Mouse (Mus musculus) T-helper 1 cell (primary cell): Measurements from ENCODE around the gene Cept1.

Source experiments
- in situ Hi-C: fragments of 300-600 bp; cut with MboI, MseI; formaldehyde crosslinking; loops from one replicate; pipeline ENCODE4 v1.15.1; 2025; ENCODE audit warnings: high pct_unique_total_duplicates

Cept1 gene

GRCm38 (mm10) chr3:106547171-106547923 lies at the start of gene Cept1, which contains the start of gene Dram2:
Cept1 (minus strand) TSS chr3:106547802.
Dram2 (plus strand) TSS chr3:106547798.
- in situ Hi-C loops = no loop called here

DNA sequence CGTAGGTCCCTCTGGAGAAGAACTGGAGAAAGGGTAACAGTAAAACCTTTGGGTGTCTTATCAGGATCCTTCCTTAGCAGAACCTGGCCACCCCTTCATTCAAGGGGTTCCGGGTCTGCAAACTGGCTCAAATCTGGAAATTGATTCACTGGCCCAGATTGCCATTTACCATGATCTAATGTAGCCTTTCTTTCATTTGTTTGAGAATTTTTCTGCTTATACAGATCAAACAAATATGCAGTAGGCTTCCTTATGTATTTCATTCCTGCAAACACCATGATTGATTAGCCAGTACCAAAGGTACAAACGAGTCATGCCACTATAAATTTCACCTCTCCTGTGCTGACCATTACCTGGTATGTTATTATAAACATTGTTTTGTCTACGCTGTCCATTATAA lies 46.0 kb upstream of the Cept1 start:
- in situ Hi-C loops = loop anchor here (10.0 kb wide), 1 partner anchor 1279 kb away; no protein-coding TSS in a partner anchor

DNA sequence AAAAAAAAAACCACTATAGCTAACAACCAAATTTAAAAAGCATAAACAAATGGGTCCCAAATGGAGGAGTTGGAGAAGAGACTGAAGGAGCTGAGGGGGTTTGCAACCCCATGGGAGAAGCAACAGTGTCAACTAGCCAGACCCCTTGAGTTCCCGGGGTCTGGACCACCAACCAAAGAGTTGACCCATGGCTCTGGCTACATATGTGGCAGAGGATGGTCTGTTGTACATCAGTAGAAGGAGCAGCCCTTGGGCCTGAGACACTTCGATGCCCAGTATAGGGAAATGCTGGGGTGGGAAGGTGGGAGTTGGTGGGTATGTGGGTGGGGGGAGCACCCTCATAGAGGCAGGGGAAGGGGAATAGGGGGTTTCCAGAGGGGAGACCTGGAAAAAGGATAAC lies 31.7 kb upstream of the Cept1 start:
- in situ Hi-C loops = no loop called here

- in situ Hi-C loops = no loop called here
These were observed 25.6 kb upstream of the Cept1 start for GRCm38 (mm10) chr3:106573191-106573590.

DNA sequence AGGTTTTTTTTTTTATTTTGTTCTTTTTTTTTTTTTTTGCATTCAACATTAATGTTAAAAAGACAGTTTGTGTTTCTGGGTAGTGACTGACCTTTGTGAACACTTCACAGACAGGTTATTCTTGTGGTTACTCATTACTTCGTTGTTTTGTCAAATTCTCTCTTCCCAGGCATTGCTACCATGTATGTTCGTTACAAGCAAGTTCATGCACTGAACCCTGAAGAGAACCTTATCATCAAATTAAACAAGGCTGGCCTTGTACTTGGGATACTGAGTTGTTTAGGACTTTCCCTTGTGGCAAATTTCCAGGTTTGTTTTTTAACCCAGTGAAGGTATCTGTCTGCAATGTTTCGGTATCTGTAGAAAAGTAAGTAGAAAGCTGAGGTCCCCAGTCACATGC lies 18.3 kb upstream of the Cept1 start:
- in situ Hi-C loops = no loop called here

DNA sequence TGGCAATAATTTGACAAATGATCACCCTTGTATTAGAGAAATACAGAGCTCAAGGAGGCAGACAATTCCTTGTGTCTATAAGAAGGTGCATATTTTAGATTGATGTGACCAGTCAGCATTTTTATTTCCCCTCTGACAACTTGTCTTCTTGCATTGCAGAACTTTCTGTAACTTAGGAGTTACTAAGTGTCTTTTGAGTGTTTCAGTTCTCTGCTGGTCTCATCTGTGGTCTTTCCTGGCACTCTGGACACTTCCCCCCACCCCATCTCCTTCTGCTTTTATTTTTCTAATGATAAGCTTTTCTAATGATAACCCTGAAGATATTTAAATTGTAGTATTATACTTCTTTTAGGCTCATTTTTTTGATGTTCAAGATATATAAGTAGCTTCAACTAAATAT lies 10.7 kb upstream of the Cept1 start:
- in situ Hi-C loops = loop anchor here (10.0 kb wide), 1 partner anchor 327 kb away; no protein-coding TSS in a partner anchor

GRCm38 (mm10) chr3:106555743-106556250 lies 8.2 kb upstream of the Cept1 start:
- in situ Hi-C loops = loop anchor here (10.0 kb wide), 1 partner anchor 329 kb away; no protein-coding TSS in a partner anchor

- in situ Hi-C loops = loop anchor here (10.0 kb wide), 1 partner anchor 331 kb away; no protein-coding TSS in a partner anchor
These were observed 5.8 kb upstream of the Cept1 start for GRCm38 (mm10) chr3:106553411-106553810.

DNA sequence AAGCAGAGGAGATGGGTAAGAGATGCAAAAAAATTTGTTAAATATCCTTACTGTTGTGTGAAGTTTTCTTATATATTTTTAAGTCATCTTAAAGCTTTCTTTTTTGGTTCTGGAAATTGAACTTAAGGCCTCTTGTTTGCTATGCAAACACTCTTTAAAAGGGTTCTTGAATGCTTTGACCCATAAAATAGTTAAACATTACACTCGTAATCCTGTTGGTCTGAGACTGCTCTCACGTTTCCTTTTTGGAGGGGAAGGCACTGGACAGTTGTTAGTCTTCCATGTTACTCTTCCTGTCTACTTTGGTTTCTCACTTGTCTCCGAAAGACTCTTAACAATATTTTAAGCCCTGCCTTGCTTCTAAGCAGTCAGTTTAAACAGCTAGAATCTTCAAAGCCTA lies 1.4 kb upstream of the Cept1 start:
- in situ Hi-C loops = no loop called here

GRCm38 (mm10) chr3:106547924-106548539 lies 430 bp upstream of the Cept1 start:
- in situ Hi-C loops = no loop called here

DNA sequence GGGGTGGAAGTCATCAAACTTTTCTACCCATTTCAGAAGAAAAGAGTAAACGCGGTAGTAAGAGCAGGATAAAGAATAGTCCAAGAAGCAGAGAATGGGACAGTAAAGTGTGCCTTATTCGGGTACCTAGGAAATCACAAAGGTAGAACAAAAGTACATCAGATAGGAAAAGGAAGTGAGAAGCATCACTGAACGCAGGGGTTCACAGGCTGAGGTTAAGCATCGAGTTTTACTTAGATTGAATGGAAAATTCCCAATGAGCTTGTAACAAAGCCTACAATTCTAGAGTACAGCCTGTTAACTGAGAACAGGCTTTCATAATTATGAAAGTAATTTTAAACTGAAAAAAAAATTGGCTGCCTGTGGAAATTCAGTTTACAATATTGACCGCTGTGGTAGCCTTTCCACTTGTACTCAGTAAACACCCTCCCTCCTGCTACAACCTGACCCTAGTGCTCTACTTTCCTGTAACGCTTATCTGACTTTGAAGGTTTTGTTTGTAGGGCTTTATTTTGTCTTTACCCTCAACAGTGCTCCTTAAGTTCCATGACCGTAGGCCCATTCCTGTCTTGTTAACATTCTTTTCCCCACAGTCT lies 2.8 kb downstream of the Cept1 start:
- in situ Hi-C loops = no loop called here

- in situ Hi-C loops = no loop called here
These were observed 14.3 kb downstream of the Cept1 start for GRCm38 (mm10) chr3:106533277-106533676.

- in situ Hi-C loops = no loop called here
These were observed 19.6 kb downstream of the Cept1 start for GRCm38 (mm10) chr3:106528032-106528431.

DNA sequence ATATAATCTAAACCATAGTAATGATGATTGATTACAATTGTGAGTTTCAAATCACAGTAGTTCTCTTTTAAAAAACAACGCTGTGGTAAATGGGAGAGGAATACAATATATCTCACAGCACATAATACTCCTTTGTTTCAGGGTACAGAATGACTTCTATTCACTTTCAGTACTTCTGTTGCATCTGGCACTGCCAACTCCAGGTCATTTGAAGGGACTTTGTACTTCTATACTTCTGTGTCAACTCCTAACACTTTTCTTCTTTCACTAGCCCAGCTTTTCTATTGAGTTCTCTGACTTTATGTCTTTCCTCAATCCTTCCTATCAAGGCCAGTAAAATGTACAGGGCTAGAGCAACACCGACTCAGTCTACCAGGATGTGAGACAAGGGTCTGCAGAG lies 21.2 kb downstream of the Cept1 start:
- in situ Hi-C loops = no loop called here

GRCm38 (mm10) chr3:106522730-106523129 lies 24.9 kb downstream of the Cept1 start:
- in situ Hi-C loops = no loop called here

DNA sequence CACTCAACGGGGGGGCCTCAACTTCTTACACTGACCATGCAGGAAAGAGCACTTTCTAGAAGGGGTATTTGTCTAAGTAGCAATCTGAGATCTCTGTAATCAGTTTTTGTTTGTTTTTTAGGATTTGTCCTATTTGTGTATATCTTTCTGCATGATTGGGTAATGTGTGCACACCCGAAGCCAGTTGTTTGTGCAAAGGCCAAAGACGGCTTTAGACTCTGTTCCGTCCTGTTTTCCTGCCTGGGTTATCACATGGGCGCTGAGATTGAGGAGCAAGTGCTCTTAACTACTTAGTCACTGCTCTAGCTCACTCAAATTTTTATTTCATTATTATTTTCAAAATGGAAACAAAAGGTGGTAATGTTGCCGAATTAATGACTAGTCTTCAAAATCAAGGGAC lies 32.6 kb downstream of the Cept1 start:
- in situ Hi-C loops = no loop called here

- in situ Hi-C loops = no loop called here
These were observed 36.9 kb downstream of the Cept1 start for GRCm38 (mm10) chr3:106510669-106511068.

DNA sequence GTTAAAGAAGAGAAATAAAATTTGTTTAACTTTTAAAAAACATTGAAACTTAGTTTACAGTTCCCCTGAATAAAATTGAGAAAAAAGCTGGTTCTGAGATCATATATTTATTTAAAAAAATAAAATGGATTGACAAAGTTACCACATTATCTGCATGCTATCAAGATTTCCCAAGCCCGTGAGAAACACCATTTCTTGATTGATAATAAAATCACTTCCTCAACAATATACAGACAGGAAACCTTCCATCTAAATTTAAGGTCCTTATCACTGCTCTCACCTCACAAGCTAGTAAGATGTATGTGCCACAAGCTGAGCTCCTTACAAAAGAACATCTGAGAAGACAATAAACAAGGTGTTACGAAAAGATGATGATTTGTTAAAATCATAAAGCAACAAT lies 44.7 kb downstream of the Cept1 start:
- in situ Hi-C loops = no loop called here

- in situ Hi-C loops = no loop called here
These were observed 47.1 kb downstream of the Cept1 start for GRCm38 (mm10) chr3:106500510-106500909.

DNA sequence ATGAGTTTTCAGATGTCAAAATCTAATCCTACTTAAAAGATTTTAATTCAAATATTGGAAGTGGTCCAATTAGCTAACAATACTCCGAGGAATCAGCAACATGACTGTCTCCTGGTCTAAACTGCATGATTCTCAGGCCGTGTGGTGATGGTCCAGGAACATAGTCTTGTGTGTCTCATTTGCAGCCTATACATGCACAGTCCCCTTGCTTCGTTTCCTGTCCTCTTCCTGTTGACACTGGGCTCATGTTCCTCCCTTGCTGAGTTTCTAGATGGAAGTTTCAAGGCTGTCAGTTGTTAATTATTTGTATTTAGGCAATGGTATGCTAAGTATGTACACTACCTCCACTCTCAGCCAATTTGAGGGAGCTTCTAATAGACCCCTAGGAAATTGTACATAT lies 50.6 kb downstream of the Cept1 start:
- in situ Hi-C loops = no loop called here

DNA sequence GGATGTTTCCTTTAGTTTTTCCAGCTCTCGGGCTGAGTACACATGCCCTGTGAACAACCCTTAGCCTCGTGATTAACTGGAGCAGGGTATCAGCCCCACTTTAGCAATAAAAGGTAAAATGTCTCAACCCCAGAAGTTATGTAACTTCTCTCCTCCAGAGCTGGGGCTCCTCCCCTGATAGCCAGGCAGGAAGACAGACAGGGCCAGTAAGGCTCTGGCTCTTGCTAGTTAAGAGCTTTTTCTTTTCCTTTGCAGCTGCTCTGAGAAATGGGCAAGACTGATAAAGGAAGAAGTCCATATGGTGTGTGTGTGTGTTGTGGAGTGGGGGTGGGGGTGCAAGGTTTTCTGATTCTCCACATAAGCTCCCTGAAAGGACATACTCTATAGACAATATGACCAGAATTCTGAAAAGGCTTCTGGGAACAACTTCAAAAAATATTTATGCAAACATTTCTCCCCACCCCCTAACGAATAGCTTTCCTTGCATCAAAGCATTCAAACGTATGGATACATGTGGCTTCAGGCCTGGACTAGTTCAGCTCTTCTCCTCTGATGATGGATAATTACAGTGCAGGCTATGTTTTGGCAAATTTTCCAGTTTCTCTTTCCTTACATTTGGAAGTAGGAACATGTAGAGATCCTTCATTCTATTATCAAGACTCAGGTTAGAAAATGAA lies 51.4 kb downstream of the Cept1 start:
- in situ Hi-C loops = no loop called here
